Mouse (Mus musculus): ENCODE data around the gene Mxi1. TPM values are rescaled to one million over a fixed set of nuclear protein-coding genes. Genes with fewer than 3 reads are reported as not detected.

Mxi1 gene
- polyA plus RNA-seq, 1 experiment, result 14.0 TPM

GRCm38 (mm10) chr19:53397451-53398233 is 87.3 kb downstream of the Mxi1 start:
- peaks cover 20% of the 10 kb centered on the region for H3K4me1 ChIP-seq (ENCODE audit: control insufficient read depth)
- H3K36me3 ChIP-seq (ENCODE audit: control insufficient read depth), result no peaks in the 10 kb centered on the region
- H3K4me3 ChIP-seq (replicated peaks), result no peak overlapping the region
- H3K27me3 ChIP-seq (ENCODE audit: control insufficient read depth), result no peaks in the 10 kb centered on the region; the same call in 1 of the 2 replicates
- TF ChIP-seq GATA1 (IDR thresholded peaks at IDR 0.05; ENCODE audit: low read length) (no peak), TAL1 (IDR thresholded peaks at IDR 0.05; ENCODE audit: low read length) (no peak)
- no peaks in the 10 kb centered on the region for H3K9me3 ChIP-seq (ENCODE audit: control insufficient read depth, low read length)

DNA sequence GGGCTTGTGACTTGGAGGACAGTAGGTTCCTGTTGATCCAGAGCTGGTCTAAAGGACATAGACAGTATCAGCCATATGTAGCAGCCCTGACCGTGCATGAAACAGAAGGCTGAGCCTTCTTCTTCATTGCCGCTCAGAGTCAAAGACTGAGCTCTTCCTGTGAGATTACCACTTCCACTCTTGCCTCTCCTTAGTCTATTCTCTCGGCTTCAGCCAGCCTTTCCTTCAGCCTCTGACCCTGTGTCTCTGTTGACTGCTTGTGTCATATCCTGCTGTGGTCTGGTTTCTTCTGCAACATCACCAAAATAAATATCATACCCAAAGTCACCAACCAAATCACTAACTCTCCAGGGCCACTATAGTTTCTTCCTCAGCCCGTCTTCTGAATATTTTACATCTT is 88.9 kb downstream of the Mxi1 start:
- TF ChIP-seq TAL1 (IDR thresholded peaks at IDR 0.05; ENCODE audit: low read length) (no peak), GATA1 (IDR thresholded peaks at IDR 0.05; ENCODE audit: low read length) (no peak)
- H3K36me3 ChIP-seq (ENCODE audit: control insufficient read depth), result no peaks in the 10 kb centered on the region
- no peak overlapping the region for H3K4me3 ChIP-seq (replicated peaks)
- no peaks in the 10 kb centered on the region; the same call in 1 of the 2 replicates for H3K27me3 ChIP-seq (ENCODE audit: control insufficient read depth)
- no peaks in the 10 kb centered on the region for H3K9me3 ChIP-seq (ENCODE audit: control insufficient read depth, low read length)
- H3K4me1 ChIP-seq (ENCODE audit: control insufficient read depth), result peaks cover 10% of the 10 kb centered on the region

- H3K4me3 ChIP-seq (replicated peaks), result no peak overlapping the region
- no peaks in the 10 kb centered on the region for H3K36me3 ChIP-seq (ENCODE audit: control insufficient read depth)
- H3K27me3 ChIP-seq (ENCODE audit: control insufficient read depth), result no peaks in the 10 kb centered on the region; the same call in 1 of the 2 replicates
- no peaks in the 10 kb centered on the region for H3K9me3 ChIP-seq (ENCODE audit: control insufficient read depth, low read length)
- TF ChIP-seq GATA1 (IDR thresholded peaks at IDR 0.05; ENCODE audit: low read length) (no peak), TAL1 (IDR thresholded peaks at IDR 0.05; ENCODE audit: low read length) (no peak)
- H3K4me1 ChIP-seq (ENCODE audit: control insufficient read depth), result no peaks in the 10 kb centered on the region; the same call in 1 of the 2 replicates
Measured at GRCm38 (mm10) chr19:53400332-53401110, 90.2 kb downstream of the Mxi1 start.

- Histone ChIP-seq H3K27me3 (ENCODE audit: control insufficient read depth) (no peaks in the 10 kb centered on the region; the same call in 1 of the 2 replicates), H3K36me3 (ENCODE audit: control insufficient read depth) (no peaks in the 10 kb centered on the region), H3K9me3 (ENCODE audit: control insufficient read depth, low read length) (no peaks in the 10 kb centered on the region), H3K4me3 (replicated peaks) (no peak overlapping the region), H3K4me1 (ENCODE audit: control insufficient read depth) (no peaks in the 10 kb centered on the region)
- no peak for TF ChIP-seq GATA1 (IDR thresholded peaks at IDR 0.05; ENCODE audit: low read length)
- TF ChIP-seq TAL1 (IDR thresholded peaks at IDR 0.05; ENCODE audit: low read length), result no peak
Measured at GRCm38 (mm10) chr19:53402741-53403432, 92.6 kb downstream of the Mxi1 start.

- Histone ChIP-seq H3K4me1 (ENCODE audit: control insufficient read depth) (no peaks in the 10 kb centered on the region), H3K4me3 (replicated peaks) (no peak overlapping the region), H3K9me3 (ENCODE audit: control insufficient read depth, low read length) (no peaks in the 10 kb centered on the region), H3K36me3 (ENCODE audit: control insufficient read depth) (no peaks in the 10 kb centered on the region), H3K27me3 (ENCODE audit: control insufficient read depth) (no peaks in the 10 kb centered on the region)
- TF ChIP-seq GATA1 (IDR thresholded peaks at IDR 0.05; ENCODE audit: low read length) (no peak), TAL1 (IDR thresholded peaks at IDR 0.05; ENCODE audit: low read length) (no peak)
Measured at GRCm38 (mm10) chr19:53404219-53404836, 94.0 kb downstream of the Mxi1 start.

DNA sequence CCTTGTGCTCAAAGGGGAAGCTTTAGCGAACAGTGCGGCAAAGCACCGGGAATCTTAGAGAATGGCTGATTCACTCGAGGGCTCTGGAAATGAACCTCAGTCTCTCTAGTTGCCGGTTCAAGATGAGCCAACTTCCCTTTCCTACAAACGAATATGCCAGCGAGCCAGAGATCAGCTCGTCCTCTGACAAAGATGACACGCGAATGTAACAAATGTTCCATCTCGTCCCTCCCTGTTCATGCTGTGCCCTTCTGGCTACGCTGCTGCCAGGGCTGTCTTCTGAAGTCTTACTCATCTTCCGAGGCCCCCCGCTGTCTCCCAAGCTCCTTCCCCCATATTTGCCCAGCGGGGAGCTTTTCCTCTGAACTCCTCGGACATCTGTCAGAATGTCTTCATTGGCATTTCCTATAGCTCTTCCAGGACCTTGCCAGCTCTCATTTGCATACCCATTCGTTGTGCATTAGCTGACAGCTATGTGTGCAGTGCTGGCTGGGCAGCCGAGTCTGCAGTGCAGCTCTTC is 94.6 kb downstream of the Mxi1 start:
- no peaks in the 10 kb centered on the region for H3K27me3 ChIP-seq (ENCODE audit: control insufficient read depth)
- H3K36me3 ChIP-seq (ENCODE audit: control insufficient read depth), result no peaks in the 10 kb centered on the region
- peaks cover 2% of the 10 kb centered on the region; the same call in 1 of the 2 replicates for H3K4me1 ChIP-seq (ENCODE audit: control insufficient read depth)
- no peaks in the 10 kb centered on the region for H3K9me3 ChIP-seq (ENCODE audit: control insufficient read depth, low read length)
- no peak overlapping the region for H3K4me3 ChIP-seq (replicated peaks)
- TF ChIP-seq TAL1 (IDR thresholded peaks at IDR 0.05; ENCODE audit: low read length) (no peak), GATA1 (IDR thresholded peaks at IDR 0.05; ENCODE audit: low read length) (no peak)

- H3K27me3 ChIP-seq (ENCODE audit: control insufficient read depth), result no peaks in the 10 kb centered on the region
- H3K4me3 ChIP-seq (replicated peaks), result no peak overlapping the region
- no peaks in the 10 kb centered on the region for H3K36me3 ChIP-seq (ENCODE audit: control insufficient read depth)
- no peaks in the 10 kb centered on the region for H3K9me3 ChIP-seq (ENCODE audit: control insufficient read depth, low read length)
- TF ChIP-seq TAL1 (IDR thresholded peaks at IDR 0.05; ENCODE audit: low read length) (no peak), GATA1 (IDR thresholded peaks at IDR 0.05; ENCODE audit: low read length) (no peak)
- peaks cover 2% of the 10 kb centered on the region; the same call in 1 of the 2 replicates for H3K4me1 ChIP-seq (ENCODE audit: control insufficient read depth)
Measured at GRCm38 (mm10) chr19:53405810-53406209, 95.5 kb downstream of the Mxi1 start.

- no peaks in the 10 kb centered on the region for H3K27me3 ChIP-seq (ENCODE audit: control insufficient read depth)
- TF ChIP-seq GATA1 (IDR thresholded peaks at IDR 0.05; ENCODE audit: low read length), result no peak
- no peak for TF ChIP-seq TAL1 (IDR thresholded peaks at IDR 0.05; ENCODE audit: low read length)
- H3K9me3 ChIP-seq (ENCODE audit: control insufficient read depth, low read length), result no peaks in the 10 kb centered on the region
- no peaks in the 10 kb centered on the region for H3K36me3 ChIP-seq (ENCODE audit: control insufficient read depth)
- H3K4me1 ChIP-seq (ENCODE audit: control insufficient read depth), result peaks cover 2% of the 10 kb centered on the region; the same call in 1 of the 2 replicates
- H3K4me3 ChIP-seq (replicated peaks), result no peak overlapping the region
Measured at GRCm38 (mm10) chr19:53407350-53407749, 97.0 kb downstream of the Mxi1 start.

Data from erythroblast, embryonic 14.5 days (primary cell).